Mouse (Mus musculus) forebrain, embryonic 15.5 days (tissue): ENCODE measurements around the gene Tmem236. TPM values are rescaled to one million over a fixed set of nuclear protein-coding genes. Genes with fewer than 3 reads are reported as not detected.
A peak's percentile ranks its signal among the peaks of the same experiment; 100 is the strongest.

Experiments used
- microRNA counts: library from miRNA; unstranded; fragments of <30 nt; microRNA quantifications from one replicate; lab custom pipeline; 2016
- microRNA-seq: library from miRNA; unstranded; fragments of <30 nt; microRNA quantifications from one replicate; pipeline ENCODE4, GENCODE M21; 2016
- polyA plus RNA-seq: library from polyadenylated mRNA; unstranded; fragments of >200 nt; fragmentation: Nextera tagmentation; extraction: Ambion mirVana; gene quantifications from 2 replicates; pipeline ENCODE4 v1.2.1, GENCODE M21; 2015

The Tmem236 gene
- polyA plus RNA-seq, 1 experiment from 2014 or later: 0.11 TPM

MicroRNA genes within 50 kb of the gene (microRNA counts, 519-probe panel; counts per million panel counts)
- 1,067 counts per million, percentile 5 among the panel's probes with 10 or more counts for microRNA mmu-miR-511 (lab: Ali Mortazavi, UCI)

Small RNA genes within 50 kb of the gene (microRNA-seq; reads per million reads assigned to microRNA genes)
- gene Mir511: 1.1 reads per million

Other genes with a start within 250 kb of the Tmem236 start
- 50.8 and 55.1 TPM in 2 replicates for gene Hacd1, start 118.4 kb upstream of the Tmem236 start, polyA plus RNA-seq
- gene Stam, start 100.4 kb upstream of the Tmem236 start, polyA plus RNA-seq: 116 and 128 TPM in 2 replicates
- gene Mrc1, start 54.9 kb downstream of the Tmem236 start, polyA plus RNA-seq: 3.6 and 4.1 TPM in 2 replicates
- 0.49 and 1.3 TPM in 2 replicates for gene Slc39a12, start 213.8 kb downstream of the Tmem236 start, polyA plus RNA-seq